Mouse (Mus musculus): ENCODE data around the gene Mxi1.

Gene Mxi1

GRCm38 (mm10) chr19:53299829-53300181 is 10.5 kb upstream of the Mxi1 start:
- no peak for DNase-seq (ENCODE audit: low spot score in 2 of 2)

- DNase-seq (ENCODE audit: low spot score in 2 of 2) = no peak
Measured at GRCm38 (mm10) chr19:53303382-53303781, 6.9 kb upstream of the Mxi1 start.

- DNase-seq (ENCODE audit: low spot score in 2 of 2) = no peak
Measured at GRCm38 (mm10) chr19:53305621-53306020, 4.7 kb upstream of the Mxi1 start.

GRCm38 (mm10) chr19:53306706-53307105 is 3.6 kb upstream of the Mxi1 start:
- no peak for DNase-seq (ENCODE audit: low spot score in 2 of 2)

GRCm38 (mm10) chr19:53307219-53307618 is 3.1 kb upstream of the Mxi1 start:
- no peak for DNase-seq (ENCODE audit: low spot score in 2 of 2)

- DNase-seq (ENCODE audit: low spot score in 2 of 2) = no peak
Measured at GRCm38 (mm10) chr19:53309631-53310030, 687 bp upstream of the Mxi1 start.

- peak in 1 of 2 experiments; percentile 42 for DNase-seq (ENCODE audit: low spot score in 2 of 2)
Measured at GRCm38 (mm10) chr19:53310771-53311523, 629 bp downstream of the Mxi1 start.

GRCm38 (mm10) chr19:53311524-53312335 is 1.4 kb downstream of the Mxi1 start:
- peak in 1 of 2 experiments; percentile 43 for DNase-seq (ENCODE audit: low spot score in 2 of 2)

- DNase-seq (ENCODE audit: low spot score in 2 of 2) = peak; percentile 55 to 58
Measured at GRCm38 (mm10) chr19:53312336-53312871, 2.1 kb downstream of the Mxi1 start.

GRCm38 (mm10) chr19:53312951-53313683 is 2.8 kb downstream of the Mxi1 start:
- peak; percentile 86 to 88 for DNase-seq (ENCODE audit: low spot score in 2 of 2)

- peak; percentile 99 to 100 for DNase-seq (ENCODE audit: low spot score in 2 of 2)
Measured at GRCm38 (mm10) chr19:53313684-53314443, 3.5 kb downstream of the Mxi1 start.

GRCm38 (mm10) chr19:53314530-53315208 is 4.4 kb downstream of the Mxi1 start:
- DNase-seq (ENCODE audit: low spot score in 2 of 2) = no peak

GRCm38 (mm10) chr19:53315209-53315654 is 4.9 kb downstream of the Mxi1 start:
- DNase-seq (ENCODE audit: low spot score in 2 of 2) = no peak

GRCm38 (mm10) chr19:53316105-53316504 is 5.8 kb downstream of the Mxi1 start:
- no peak for DNase-seq (ENCODE audit: low spot score in 2 of 2)

GRCm38 (mm10) chr19:53316963-53317362 is 6.6 kb downstream of the Mxi1 start:
- no peak for DNase-seq (ENCODE audit: low spot score in 2 of 2)

- DNase-seq (ENCODE audit: low spot score in 2 of 2) = no peak
Measured at GRCm38 (mm10) chr19:53318143-53319132, 8.1 kb downstream of the Mxi1 start.

GRCm38 (mm10) chr19:53320264-53321110 is 10.2 kb downstream of the Mxi1 start:
- DNase-seq (ENCODE audit: low spot score in 2 of 2) = no peak

GRCm38 (mm10) chr19:53321273-53321672 is 11.0 kb downstream of the Mxi1 start:
- DNase-seq (ENCODE audit: low spot score in 2 of 2) = no peak
